Mouse (Mus musculus) natural killer cell, adult 2 months (primary cell): ENCODE data around the gene Mpzl3.
A peak's percentile ranks its signal among the peaks of the same experiment; 100 is the strongest.

ENCODE experiments used
- DNase-seq, 2 experiments: peaks; one replicate each; pipeline ENCODE4 v3.0.0; 2022; ENCODE audit warnings: low spot score in 2 of 2

Mpzl3 gene

GRCm38 (mm10) chr9:45103211-45103979, 48.4 kb downstream of the Mpzl3 start:
- no peak for DNase-seq

GRCm38 (mm10) chr9:45105596-45106374, 50.8 kb downstream of the Mpzl3 start:
- DNase-seq, result no peak

- DNase-seq, result peak; percentile 31 to 33
Observed at GRCm38 (mm10) chr9:45115706-45116105, 60.7 kb downstream of the Mpzl3 start.

- peak in 1 of 2 experiments; percentile 45 for DNase-seq
Observed at GRCm38 (mm10) chr9:45116819-45117218, 61.8 kb downstream of the Mpzl3 start.

- no peak for DNase-seq
Observed at GRCm38 (mm10) chr9:45117741-45118431, 62.9 kb downstream of the Mpzl3 start, which contains the start of gene Scn2b. TSS of gene Scn2b (plus strand) at chr9:45117782.

- no peak for DNase-seq
Observed at GRCm38 (mm10) chr9:45118552-45118951, 63.6 kb downstream of the Mpzl3 start.

- no peak for DNase-seq
Observed at GRCm38 (mm10) chr9:45119316-45119953, 64.4 kb downstream of the Mpzl3 start.

- DNase-seq, result no peak
Observed at GRCm38 (mm10) chr9:45119954-45120530, 65.1 kb downstream of the Mpzl3 start.

GRCm38 (mm10) chr9:45120567-45120966, 65.6 kb downstream of the Mpzl3 start:
- no peak for DNase-seq

- DNase-seq, result no peak
Observed at GRCm38 (mm10) chr9:45121001-45121400, 66.0 kb downstream of the Mpzl3 start.

GRCm38 (mm10) chr9:45121769-45122168, 66.8 kb downstream of the Mpzl3 start:
- peak; percentile 61 to 78 for DNase-seq

- DNase-seq, result peak; percentile 41 to 78
Observed at GRCm38 (mm10) chr9:45122209-45122761, 67.3 kb downstream of the Mpzl3 start.

- no peak for DNase-seq
Observed at GRCm38 (mm10) chr9:45125211-45125610, 70.2 kb downstream of the Mpzl3 start.

- DNase-seq, result peak in 1 of 2 experiments; percentile 21
Observed at GRCm38 (mm10) chr9:45126941-45127340, 72.0 kb downstream of the Mpzl3 start.
